Mouse (Mus musculus) forebrain, embryonic 16.5 days (tissue): ENCODE results near the gene Isyna1. TPM values are rescaled to one million over a fixed set of nuclear protein-coding genes. Genes with fewer than 3 reads are reported as not detected.
A peak's percentile ranks its signal among the peaks of the same experiment; 100 is the strongest.

Experiments
- ATAC-seq: fragments of 200-750 bp; cut with Nextera tagmentation; 2 replicates; pipeline ENCODE4 v1.8.0; 2017; ENCODE audit warnings: mild to moderate bottlenecking, moderate library complexity
- H3K27ac ChIP-seq: fragments of 300-500 bp; sonication (generic); 2 replicates; pipeline ENCODE4 v1.5.1; 2014; ENCODE audit warnings: low read length, control low read depth
- H3K27me3 ChIP-seq: fragments of 300-500 bp; sonication (generic); replicated peaks from 2 replicates; pipeline ENCODE4 v1.6.1; 2014; ENCODE audit warnings: low read length; ENCODE audit not compliant: control insufficient read depth, insufficient read depth
- H3K36me3 ChIP-seq: fragments of 300-500 bp; sonication (generic); 2 replicates; pipeline ENCODE4 v1.6.1; 2014; ENCODE audit not compliant: control insufficient read depth, insufficient read depth
- H3K4me1 ChIP-seq: fragments of 300-500 bp; sonication (generic); replicated peaks from 2 replicates; pipeline ENCODE4 v1.6.1; 2014; ENCODE audit warnings: low read length; ENCODE audit not compliant: control insufficient read depth, insufficient read depth
- H3K4me2 ChIP-seq: fragments of 300-500 bp; sonication (generic); 2 replicates; pipeline ENCODE4 v1.6.1; 2014; ENCODE audit warnings: mild to moderate bottlenecking, low read length, control low read depth
- H3K4me3 ChIP-seq: fragments of 300-500 bp; sonication (generic); replicated peaks from 2 replicates; pipeline ENCODE4 v1.5.1; 2014; ENCODE audit warnings: mild to moderate bottlenecking, low read length, control low read depth
- H3K9ac ChIP-seq: fragments of 300-500 bp; sonication (generic); replicated peaks from 2 replicates; pipeline ENCODE4 v1.6.1; 2014; ENCODE audit warnings: low read depth, low read length, control low read depth
- H3K9me3 ChIP-seq: fragments of 300-500 bp; sonication (generic); 2 replicates; pipeline ENCODE4 v1.6.1; 2016; ENCODE audit warnings: low read length; ENCODE audit not compliant: control insufficient read depth
- WGBS: fragments of 180-500 bp; shearing (Covaris S2); extraction: QIAGEN DNeasy Blood & Tissue Kit; methylation state at CpG from one replicate; pipeline ENCODE4 v1.1.7; 2014; 5-methylcytosine and 5-hydroxymethylcytosine counted together
- polyA plus RNA-seq: library from polyadenylated mRNA; unstranded; fragments of >200 nt; fragmentation: Nextera tagmentation; extraction: Ambion mirVana; gene quantifications from 2 replicates; pipeline ENCODE4 v1.2.1, GENCODE M21; 2015

Isyna1 gene
- polyA plus RNA-seq, 1 experiment from 2014 or later: 141 TPM

- peaks cover 23% of the 10 kb centered on the region for H3K4me1 ChIP-seq
- WGBS: 1% methylated on average over 60 of the region's 60 CpGs
- peak; percentile 95 for ATAC-seq
- H3K27ac ChIP-seq: peak overlapping the region; percentile 57
- 0 out of 2 replicates have a peak, but pooled peaks cover 3% of the 10 kb centered on the region for H3K27me3 ChIP-seq
- H3K9me3 ChIP-seq: no peaks in the 10 kb centered on the region
- H3K36me3 ChIP-seq: no peaks in the 10 kb centered on the region
- H3K4me2 ChIP-seq: peak overlapping the region; percentile 70
- H3K9ac ChIP-seq: peak overlapping the region; percentile 70
- H3K4me3 ChIP-seq: peak overlapping the region; percentile 59
Measured at GRCm38 (mm10) chr8:70629574-70630531, 35.7 kb downstream of the Isyna1 start.

- Histone ChIP-seq H3K9me3 (no peaks in the 10 kb centered on the region), H3K27ac (no peak overlapping the region), H3K4me1 (peaks cover 23% of the 10 kb centered on the region), H3K4me2 (no peak overlapping the region), H3K36me3 (no peaks in the 10 kb centered on the region), H3K9ac (no peak overlapping the region), H3K4me3 (no peak overlapping the region; the same call in 1 of the 2 replicates), H3K27me3 (0 out of 2 replicates have a peak, but pooled peaks cover 3% of the 10 kb centered on the region)
- no peak for ATAC-seq
- 13% methylated on average over 22 of the region's 22 CpGs for WGBS
Measured at GRCm38 (mm10) chr8:70630532-70631381, 36.6 kb downstream of the Isyna1 start.

- Histone ChIP-seq H3K9me3 (no peaks in the 10 kb centered on the region), H3K4me1 (peaks cover 23% of the 10 kb centered on the region), H3K4me3 (no peak overlapping the region), H3K4me2 (no peak overlapping the region), H3K36me3 (no peaks in the 10 kb centered on the region), H3K27me3 (0 out of 2 replicates have a peak, but pooled peaks cover 3% of the 10 kb centered on the region), H3K27ac (no peak overlapping the region), H3K9ac (no peak overlapping the region)
- 19% methylated on average over 23 of the region's 24 CpGs for WGBS
- ATAC-seq: no peak
Measured at GRCm38 (mm10) chr8:70631436-70631835, 37.3 kb downstream of the Isyna1 start.

GRCm38 (mm10) chr8:70632346-70632892, 38.2 kb downstream of the Isyna1 start, which contains the start of gene Gdf15:
Gene Gdf15 (minus strand): TSS chr8:70632456.
- H3K36me3 ChIP-seq: no peaks in the 10 kb centered on the region
- WGBS: 89% methylated on average over 6 of the region's 6 CpGs
- H3K4me1 ChIP-seq: peaks cover 23% of the 10 kb centered on the region
- H3K9me3 ChIP-seq: no peaks in the 10 kb centered on the region
- no peak within 1 kb of the TSS for H3K9ac ChIP-seq
- H3K27me3 ChIP-seq: 0 out of 2 replicates have a peak, but pooled peaks cover 3% of the 10 kb centered on the region
- no peak for ATAC-seq
- no peak within 1 kb of the TSS for H3K4me3 ChIP-seq
- no peak within 1 kb of the TSS for H3K4me2 ChIP-seq
- no peak within 1 kb of the TSS for H3K27ac ChIP-seq

- H3K4me3 ChIP-seq: no peak overlapping the region
- H3K4me2 ChIP-seq: no peak overlapping the region
- WGBS: 52% methylated on average over 6 of the region's 6 CpGs
- no peak for ATAC-seq
- no peak overlapping the region for H3K27ac ChIP-seq
- H3K9ac ChIP-seq: no peak overlapping the region
- H3K9me3 ChIP-seq: no peaks in the 10 kb centered on the region
- H3K36me3 ChIP-seq: no peaks in the 10 kb centered on the region
- 0 out of 2 replicates have a peak, but pooled peaks cover 3% of the 10 kb centered on the region for H3K27me3 ChIP-seq
- peaks cover 23% of the 10 kb centered on the region for H3K4me1 ChIP-seq
Measured at GRCm38 (mm10) chr8:70634066-70634465, 39.9 kb downstream of the Isyna1 start.

- Histone ChIP-seq H3K9ac (no peak overlapping the region), H3K27ac (no peak overlapping the region), H3K36me3 (no peaks in the 10 kb centered on the region), H3K4me2 (no peak overlapping the region), H3K9me3 (no peaks in the 10 kb centered on the region), H3K4me3 (no peak overlapping the region), H3K4me1 (peaks cover 12% of the 10 kb centered on the region; the same call in 1 of the 2 replicates), H3K27me3 (0 out of 2 replicates have a peak, but pooled peaks cover 3% of the 10 kb centered on the region)
- 79% methylated on average over 6 of the region's 6 CpGs for WGBS
- no peak for ATAC-seq
Measured at GRCm38 (mm10) chr8:70635527-70635926, 41.4 kb downstream of the Isyna1 start.

GRCm38 (mm10) chr8:70636838-70637237, 42.7 kb downstream of the Isyna1 start:
- no peaks in the 10 kb centered on the region for H3K36me3 ChIP-seq
- no peak for ATAC-seq
- H3K27me3 ChIP-seq: no peaks in the 10 kb centered on the region
- H3K27ac ChIP-seq: no peak overlapping the region
- no peak overlapping the region for H3K4me3 ChIP-seq
- no peaks in the 10 kb centered on the region for H3K9me3 ChIP-seq
- H3K4me2 ChIP-seq: no peak overlapping the region
- 65% methylated on average over 8 of the region's 8 CpGs for WGBS
- no peak overlapping the region for H3K9ac ChIP-seq
- H3K4me1 ChIP-seq: peaks cover 5% of the 10 kb centered on the region; the same call in 1 of the 2 replicates

- Histone ChIP-seq H3K4me2 (no peak overlapping the region), H3K4me1 (peaks cover 4% of the 10 kb centered on the region; the same call in 1 of the 2 replicates), H3K27me3 (no peaks in the 10 kb centered on the region), H3K36me3 (no peaks in the 10 kb centered on the region), H3K4me3 (no peak overlapping the region), H3K9ac (no peak overlapping the region), H3K27ac (no peak overlapping the region), H3K9me3 (no peaks in the 10 kb centered on the region)
- ATAC-seq: no peak
- WGBS: 78% methylated on average over 9 of the region's 9 CpGs
Measured at GRCm38 (mm10) chr8:70638752-70639151, 44.6 kb downstream of the Isyna1 start.
